Mouse (Mus musculus): ENCODE results near the gene Shb. TPM values are rescaled to one million over a fixed set of nuclear protein-coding genes. Genes with fewer than 3 reads are reported as not detected.

Shb gene
- polyA plus RNA-seq, 1 experiment from 2014 or later = 10.3 TPM

DNA sequence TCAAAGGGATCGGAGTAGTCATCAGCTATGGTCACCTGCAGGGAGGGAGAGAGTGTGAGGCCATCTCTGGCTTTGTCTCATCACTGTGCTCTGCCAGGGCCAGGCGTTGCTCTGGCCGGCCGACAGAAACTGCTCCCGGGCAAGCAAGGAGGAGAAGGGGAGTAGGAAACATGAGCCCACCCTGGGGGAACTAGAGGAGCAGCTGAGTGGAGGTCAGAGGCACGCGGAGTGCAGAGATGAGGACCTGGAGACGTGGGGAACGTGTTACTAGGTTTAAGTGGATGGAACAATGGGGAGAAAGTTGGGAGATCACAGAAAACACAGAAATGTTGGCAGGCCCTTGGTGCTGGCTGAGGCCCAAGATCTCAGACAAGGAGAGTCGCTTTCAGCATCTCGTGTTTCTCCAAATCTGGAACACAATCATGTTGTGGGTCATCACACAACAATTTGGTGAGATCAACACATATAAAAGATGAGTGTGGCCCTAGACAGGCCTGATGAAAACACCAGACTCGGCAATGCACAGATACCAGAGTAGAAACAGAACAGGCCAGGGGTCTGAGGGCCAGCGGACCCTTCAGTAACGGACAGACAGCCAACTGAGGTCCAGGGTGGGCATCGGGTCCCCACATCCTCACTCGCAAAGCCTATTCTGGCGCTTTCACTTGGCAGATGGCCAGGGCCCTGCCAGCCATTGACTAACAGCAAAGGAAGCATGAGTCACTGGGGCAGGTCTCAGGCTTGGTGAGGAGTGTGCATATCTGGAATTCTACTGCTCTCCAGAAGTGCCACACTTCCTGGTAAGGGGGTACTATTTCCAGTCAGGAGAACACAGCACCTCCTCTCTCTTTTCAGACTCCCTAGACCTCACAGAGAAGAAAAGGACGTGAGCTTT, 42.9 kb downstream of the Shb start:
- H3K27me3 ChIP-seq (replicated peaks) = 0 out of 2 replicates have a peak, but pooled peaks cover 5% of the 10 kb centered on the region
- H3K4me1 ChIP-seq = peaks cover 66% of the 10 kb centered on the region
- no peak overlapping the region for H3K9ac ChIP-seq
- 0 out of 2 replicates have a peak, but pooled peaks have one; percentile 14 for ATAC-seq (ENCODE audit: low FRiP score, low read depth)
- no peaks in the 10 kb centered on the region for H3K9me3 ChIP-seq
- WGBS = 25% methylated on average over 18 of the region's 18 CpGs
- H3K4me3 ChIP-seq = no peak overlapping the region
- H3K27ac ChIP-seq = 0 out of 2 replicates have a peak overlapping the region, but pooled peaks have one; percentile 26
- H3K36me3 ChIP-seq = no peaks in the 10 kb centered on the region
- peak overlapping the region; percentile 33 for H3K4me2 ChIP-seq (replicated peaks)

GRCm38 (mm10) chr4:45487681-45488081, 44.6 kb downstream of the Shb start:
- Histone ChIP-seq H3K36me3 (no peaks in the 10 kb centered on the region), H3K27me3 (replicated peaks) (0 out of 2 replicates have a peak, but pooled peaks cover 8% of the 10 kb centered on the region), H3K4me1 (peaks cover 55% of the 10 kb centered on the region), H3K9me3 (no peaks in the 10 kb centered on the region), H3K4me2 (replicated peaks) (no peak overlapping the region), H3K9ac (no peak overlapping the region), H3K4me3 (no peak overlapping the region), H3K27ac (no peak overlapping the region)
- no peak for ATAC-seq (ENCODE audit: low FRiP score, low read depth)
- WGBS = 27% methylated on average over 6 of the region's 6 CpGs

DNA sequence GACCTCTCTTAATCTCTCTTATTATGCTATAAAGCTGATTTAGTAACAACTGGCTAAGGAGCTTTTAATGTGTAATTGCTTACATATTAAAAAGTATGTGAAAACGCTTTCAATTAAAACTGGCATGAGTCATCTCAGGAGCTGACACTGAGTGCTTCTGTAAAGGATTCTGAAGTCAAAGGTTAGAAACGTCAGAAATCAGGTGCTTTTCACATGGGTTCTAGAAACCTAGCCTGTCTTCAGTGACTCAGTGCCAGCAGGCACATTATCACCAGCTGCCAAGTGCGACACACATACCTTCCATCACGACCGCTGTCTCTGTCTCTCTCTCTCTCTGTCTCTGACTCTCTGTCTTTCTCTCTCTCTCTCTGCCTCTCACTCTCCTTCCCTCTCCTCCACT, 47.2 kb downstream of the Shb start:
- Histone ChIP-seq H3K36me3 (no peaks in the 10 kb centered on the region), H3K27ac (no peak overlapping the region), H3K9ac (no peak overlapping the region), H3K4me1 (peaks cover 29% of the 10 kb centered on the region), H3K4me3 (no peak overlapping the region), H3K27me3 (replicated peaks) (0 out of 2 replicates have a peak, but pooled peaks cover 8% of the 10 kb centered on the region), H3K4me2 (replicated peaks) (no peak overlapping the region), H3K9me3 (no peaks in the 10 kb centered on the region)
- WGBS = 82% methylated on average over 5 of the region's 5 CpGs
- no peak for ATAC-seq (ENCODE audit: low FRiP score, low read depth)

DNA sequence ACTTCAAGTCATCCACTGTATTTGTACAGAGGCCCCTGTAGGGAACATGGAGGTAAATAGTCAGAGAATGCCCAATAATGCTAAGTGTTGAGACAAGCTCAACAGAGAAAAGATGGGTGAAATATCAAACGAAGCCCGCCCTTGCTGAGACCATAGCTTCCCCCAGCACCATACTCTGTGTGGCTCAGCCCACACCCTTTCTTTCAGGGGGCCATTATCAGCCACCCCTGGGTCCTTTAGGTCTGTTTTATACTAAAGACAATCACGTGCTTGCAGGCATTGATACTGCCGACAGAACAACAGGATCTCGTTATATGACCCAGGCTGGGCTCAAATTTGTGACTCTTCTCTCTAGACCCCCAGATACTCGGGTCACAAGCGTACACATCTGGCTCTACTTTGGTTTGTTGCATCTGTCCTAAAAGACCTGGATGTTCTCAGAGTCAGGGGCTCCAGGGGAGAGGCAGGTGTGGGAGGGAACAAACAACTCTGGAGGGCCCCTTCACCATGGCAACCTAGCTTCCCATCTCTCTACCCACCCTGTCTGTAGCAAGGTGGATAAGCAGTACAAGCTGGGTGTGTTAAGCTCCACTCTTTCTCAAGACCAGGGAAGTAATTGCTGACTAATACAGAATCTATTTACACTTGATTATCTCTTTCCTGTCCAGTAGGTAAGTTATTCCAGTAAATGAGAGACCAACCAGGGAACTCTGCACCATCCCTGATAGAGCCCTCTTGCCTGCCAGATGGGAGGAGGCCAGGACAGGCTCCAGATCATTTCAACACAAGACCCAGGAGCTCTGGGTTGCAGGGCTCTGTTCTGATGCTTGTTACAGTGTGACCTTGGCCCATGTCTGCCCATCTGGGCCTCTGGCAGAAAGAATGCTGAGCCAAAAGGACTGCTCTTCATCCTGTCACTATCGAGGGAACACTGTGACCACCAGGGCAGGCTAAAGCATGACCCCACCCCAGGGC, 48.7 kb downstream of the Shb start:
- Histone ChIP-seq H3K27ac (no peak overlapping the region), H3K9ac (no peak overlapping the region), H3K4me3 (no peak overlapping the region), H3K36me3 (no peaks in the 10 kb centered on the region), H3K4me2 (replicated peaks) (no peak overlapping the region), H3K4me1 (peaks cover 29% of the 10 kb centered on the region), H3K9me3 (no peaks in the 10 kb centered on the region), H3K27me3 (replicated peaks) (0 out of 2 replicates have a peak, but pooled peaks cover 4% of the 10 kb centered on the region)
- WGBS = 71% methylated on average over 8 of the region's 8 CpGs
- ATAC-seq (ENCODE audit: low FRiP score, low read depth) = no peak

GRCm38 (mm10) chr4:45482271-45482670, 50.0 kb downstream of the Shb start:
- no peak for ATAC-seq (ENCODE audit: low FRiP score, low read depth)
- H3K4me3 ChIP-seq = no peak overlapping the region
- H3K4me2 ChIP-seq (replicated peaks) = no peak overlapping the region
- H3K27me3 ChIP-seq (replicated peaks) = 0 out of 2 replicates have a peak, but pooled peaks cover 3% of the 10 kb centered on the region
- no peak overlapping the region for H3K27ac ChIP-seq
- no peaks in the 10 kb centered on the region for H3K36me3 ChIP-seq
- peaks cover 27% of the 10 kb centered on the region for H3K4me1 ChIP-seq
- 94% methylated on average over 13 of the region's 13 CpGs for WGBS
- no peak overlapping the region for H3K9ac ChIP-seq
- H3K9me3 ChIP-seq = no peaks in the 10 kb centered on the region

DNA sequence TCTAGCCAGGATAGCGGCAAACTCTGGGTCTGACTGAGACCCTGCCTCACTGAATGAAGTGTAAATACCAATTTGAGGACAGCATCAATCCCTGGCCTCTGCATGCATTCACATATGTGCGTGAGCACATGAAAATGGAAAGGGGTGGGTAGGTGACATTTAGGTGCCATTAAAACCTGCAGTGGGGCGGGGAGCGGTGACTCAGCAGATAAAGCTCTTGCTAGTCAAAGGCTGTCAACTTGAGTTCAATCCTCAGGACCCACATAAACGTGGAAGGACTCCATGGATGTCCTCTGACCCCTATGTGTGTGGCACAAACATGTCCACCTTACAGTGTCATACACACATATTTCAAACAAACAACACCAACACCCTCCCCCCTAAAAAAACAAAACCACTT, 50.8 kb downstream of the Shb start:
- Histone ChIP-seq H3K27me3 (replicated peaks) (0 out of 2 replicates have a peak, but pooled peaks cover 3% of the 10 kb centered on the region), H3K9ac (no peak overlapping the region), H3K4me3 (no peak overlapping the region), H3K9me3 (no peaks in the 10 kb centered on the region), H3K27ac (no peak overlapping the region), H3K4me1 (peaks cover 27% of the 10 kb centered on the region), H3K36me3 (no peaks in the 10 kb centered on the region), H3K4me2 (replicated peaks) (no peak overlapping the region)
- ATAC-seq (ENCODE audit: low FRiP score, low read depth) = no peak
- 89% methylated on average over 5 of the region's 5 CpGs for WGBS

GRCm38 (mm10) chr4:45480595-45480994, 51.7 kb downstream of the Shb start:
- 72% methylated on average over 3 of the region's 3 CpGs for WGBS
- H3K4me1 ChIP-seq = peaks cover 32% of the 10 kb centered on the region
- ATAC-seq (ENCODE audit: low FRiP score, low read depth) = no peak
- H3K27ac ChIP-seq = no peak overlapping the region
- no peaks in the 10 kb centered on the region for H3K36me3 ChIP-seq
- no peak overlapping the region for H3K4me3 ChIP-seq
- no peaks in the 10 kb centered on the region for H3K9me3 ChIP-seq
- 0 out of 2 replicates have a peak, but pooled peaks cover 3% of the 10 kb centered on the region for H3K27me3 ChIP-seq (replicated peaks)
- H3K9ac ChIP-seq = no peak overlapping the region
- no peak overlapping the region for H3K4me2 ChIP-seq (replicated peaks)

GRCm38 (mm10) chr4:45479433-45479832, 52.8 kb downstream of the Shb start:
- ATAC-seq (ENCODE audit: low FRiP score, low read depth) = no peak
- WGBS = 86% methylated on average over 10 of the region's 10 CpGs
- Histone ChIP-seq H3K27me3 (replicated peaks) (0 out of 2 replicates have a peak, but pooled peaks cover 3% of the 10 kb centered on the region), H3K36me3 (no peaks in the 10 kb centered on the region), H3K9ac (no peak overlapping the region), H3K27ac (no peak overlapping the region), H3K4me2 (replicated peaks) (no peak overlapping the region), H3K9me3 (no peaks in the 10 kb centered on the region), H3K4me1 (peaks cover 34% of the 10 kb centered on the region), H3K4me3 (no peak overlapping the region)

DNA sequence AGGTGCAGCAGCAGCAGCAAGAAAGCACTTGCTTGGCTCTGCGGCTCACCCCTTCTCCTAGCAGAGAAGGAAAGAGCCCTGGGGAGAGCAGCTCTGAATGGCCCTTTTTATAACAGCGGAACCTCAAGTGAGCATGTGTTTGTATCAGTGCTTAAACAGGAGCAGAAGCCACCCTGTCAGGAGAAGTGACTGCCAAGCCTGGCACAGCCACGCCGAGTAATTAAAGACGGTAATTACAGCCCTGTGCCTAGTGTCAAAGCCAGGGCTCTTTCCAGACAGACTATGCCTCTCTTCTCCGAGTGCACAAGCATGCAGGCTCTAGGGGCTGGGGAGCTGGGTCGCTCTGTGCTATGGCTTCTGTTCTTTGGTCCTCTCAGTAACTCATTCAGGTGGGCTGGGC, 54.1 kb downstream of the Shb start:
- H3K4me1 ChIP-seq = peaks cover 40% of the 10 kb centered on the region
- H3K27ac ChIP-seq = no peak overlapping the region
- peak; percentile 39; the same call in 1 of the 2 replicates for ATAC-seq (ENCODE audit: low FRiP score, low read depth)
- H3K4me3 ChIP-seq = no peak overlapping the region
- no peaks in the 10 kb centered on the region for H3K27me3 ChIP-seq (replicated peaks)
- no peaks in the 10 kb centered on the region for H3K36me3 ChIP-seq
- no peaks in the 10 kb centered on the region for H3K9me3 ChIP-seq
- 25% methylated on average over 7 of the region's 7 CpGs for WGBS
- H3K4me2 ChIP-seq (replicated peaks) = no peak overlapping the region
- H3K9ac ChIP-seq = no peak overlapping the region

DNA sequence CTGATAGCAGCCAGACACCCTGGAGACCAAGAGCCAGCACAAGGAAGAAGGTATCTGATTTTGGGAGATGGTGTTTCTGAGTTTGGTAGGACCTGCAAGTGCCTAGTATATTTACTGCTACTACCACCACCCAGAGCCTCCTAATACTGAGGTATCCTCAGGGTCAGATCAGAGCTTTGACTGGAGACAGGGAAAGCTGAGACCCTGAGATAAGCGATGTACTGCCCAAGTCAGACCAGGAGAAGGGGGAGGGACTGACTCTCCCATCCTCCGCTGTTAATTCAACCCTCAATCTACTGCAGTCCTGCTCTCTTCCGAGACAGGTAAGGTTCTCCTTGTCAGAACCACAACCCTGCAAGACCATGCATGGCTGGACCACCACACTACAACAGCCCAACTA, 55.2 kb downstream of the Shb start:
- Histone ChIP-seq H3K36me3 (no peaks in the 10 kb centered on the region), H3K4me3 (no peak overlapping the region), H3K9me3 (no peaks in the 10 kb centered on the region), H3K27me3 (replicated peaks) (no peaks in the 10 kb centered on the region), H3K9ac (no peak overlapping the region), H3K4me1 (peaks cover 51% of the 10 kb centered on the region), H3K27ac (no peak overlapping the region), H3K4me2 (replicated peaks) (no peak overlapping the region)
- ATAC-seq (ENCODE audit: low FRiP score, low read depth) = no peak
- 85% methylated on average over 3 of the region's 3 CpGs for WGBS

- WGBS = 89% methylated on average over 5 of the region's 5 CpGs
- Histone ChIP-seq H3K9me3 (no peaks in the 10 kb centered on the region), H3K4me3 (no peak overlapping the region), H3K4me1 (peaks cover 53% of the 10 kb centered on the region), H3K36me3 (no peaks in the 10 kb centered on the region), H3K27me3 (replicated peaks) (no peaks in the 10 kb centered on the region), H3K4me2 (replicated peaks) (no peak overlapping the region), H3K9ac (no peak overlapping the region), H3K27ac (no peak overlapping the region)
- ATAC-seq (ENCODE audit: low FRiP score, low read depth) = no peak
These were observed 57.4 kb downstream of the Shb start for GRCm38 (mm10) chr4:45474832-45475231.

GRCm38 (mm10) chr4:45474131-45474530, 58.1 kb downstream of the Shb start:
- no peak overlapping the region for H3K4me3 ChIP-seq
- no peak overlapping the region for H3K27ac ChIP-seq

More at GRCm38 (mm10) chr4:45474131-45474530, 58.1 kb downstream of the Shb start:
- ATAC-seq (ENCODE audit: low FRiP score, low read depth) = no peak
- Histone ChIP-seq H3K4me2 (replicated peaks) (no peak overlapping the region), H3K27me3 (replicated peaks) (no peaks in the 10 kb centered on the region), H3K36me3 (no peaks in the 10 kb centered on the region), H3K4me1 (peaks cover 46% of the 10 kb centered on the region), H3K9ac (no peak overlapping the region), H3K9me3 (no peaks in the 10 kb centered on the region)
- 95% methylated on average over 4 of the region's 4 CpGs for WGBS
